Mouse (Mus musculus) splenic B cell, adult 2 months (primary cell): ENCODE results near the gene Tnfrsf11a.
"Not testable (repeated sequence)": the region's sequence is repeated elsewhere in the genome, so short reads cannot be mapped to it uniquely, and the experiment has no call there.

ENCODE experiments used
- DNase-seq: peaks from one replicate; pipeline ENCODE4 v3.0.0-alpha.2; 2011; ENCODE audit warnings: low read depth, low spot score
- H3K27me3 ChIP-seq: 2 replicates; pipeline ENCODE4 v1.6.1; 2012; ENCODE audit warnings: mild to moderate bottlenecking, low read length, moderate library complexity, mixed read lengths; ENCODE audit not compliant: control insufficient read depth, poor library complexity, insufficient read depth, severe bottlenecking
- H3K36me3 ChIP-seq: 2 replicates; pipeline ENCODE4 v1.6.1; 2012; ENCODE audit warnings: mild to moderate bottlenecking, low read length, moderate library complexity, mixed read lengths; ENCODE audit not compliant: control insufficient read depth, poor library complexity, insufficient read depth, severe bottlenecking

Gene Tnfrsf11a

DNA sequence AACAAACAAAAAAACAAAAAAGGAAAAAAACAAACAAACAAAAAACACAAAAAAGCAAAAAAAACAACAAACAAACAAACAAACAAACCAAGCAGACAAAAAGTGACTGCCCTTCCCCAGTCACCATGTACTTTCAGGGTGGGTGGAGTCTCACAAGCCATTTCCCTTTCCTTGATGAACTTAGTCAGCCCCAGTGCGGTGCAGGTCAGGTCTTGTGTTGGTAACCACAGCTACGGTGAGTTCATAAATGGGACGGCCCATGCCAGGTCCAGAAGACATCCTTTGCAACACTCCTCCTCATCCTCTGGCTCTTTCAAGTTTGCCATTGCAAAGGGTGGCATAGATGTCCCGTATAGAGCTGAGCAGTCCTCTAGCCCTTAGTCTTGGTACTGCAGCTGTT, 25.0 kb downstream of the Tnfrsf11a start:
- Histone ChIP-seq H3K27me3 (no peaks in the 10 kb centered on the region), H3K36me3 (no peaks in the 10 kb centered on the region)
- DNase-seq = no peak

DNA sequence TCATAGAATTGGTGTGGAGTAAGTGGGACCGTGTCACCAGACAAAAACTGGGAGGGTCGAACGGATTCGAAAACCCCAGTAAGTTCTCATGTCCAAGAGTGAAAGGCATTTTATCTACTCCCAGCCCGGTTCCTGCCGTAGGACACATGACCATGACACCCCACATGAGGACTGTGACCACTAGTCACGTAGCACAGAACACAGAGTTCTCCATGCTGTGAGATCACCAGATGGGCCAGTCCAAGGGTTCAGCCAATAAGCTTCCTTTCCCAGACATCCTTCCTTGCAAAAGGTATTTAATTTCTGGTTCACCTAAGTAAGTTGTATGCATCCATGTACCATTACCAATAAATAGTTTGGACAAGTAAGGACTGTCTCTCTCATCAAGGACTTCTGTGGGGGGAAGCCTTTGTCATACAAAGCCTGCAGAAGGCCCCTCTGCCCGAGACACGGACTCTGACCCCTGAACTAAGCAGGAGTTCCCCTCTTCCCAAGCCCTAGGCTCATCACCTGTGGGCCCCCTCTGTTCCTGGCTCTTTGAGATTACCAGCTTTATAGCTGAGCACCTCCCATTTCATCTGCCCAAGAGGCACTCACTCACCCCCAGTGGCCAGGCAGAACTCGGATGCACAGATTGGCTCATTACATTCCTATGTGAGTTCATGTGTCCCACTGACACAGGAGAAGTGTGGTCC, 26.7 kb downstream of the Tnfrsf11a start:
- Histone ChIP-seq H3K27me3 (no peaks in the 10 kb centered on the region), H3K36me3 (no peaks in the 10 kb centered on the region)
- no peak for DNase-seq

GRCm38 (mm10) chr1:105812027-105812426, 31.5 kb downstream of the Tnfrsf11a start:
- not testable (repeated sequence) for DNase-seq, H3K27me3 ChIP-seq, H3K36me3 ChIP-seq

GRCm38 (mm10) chr1:105812960-105813708, 32.6 kb downstream of the Tnfrsf11a start:
- Histone ChIP-seq H3K27me3 (no peaks in the 10 kb centered on the region), H3K36me3 (no peaks in the 10 kb centered on the region)
- DNase-seq = no peak

DNA sequence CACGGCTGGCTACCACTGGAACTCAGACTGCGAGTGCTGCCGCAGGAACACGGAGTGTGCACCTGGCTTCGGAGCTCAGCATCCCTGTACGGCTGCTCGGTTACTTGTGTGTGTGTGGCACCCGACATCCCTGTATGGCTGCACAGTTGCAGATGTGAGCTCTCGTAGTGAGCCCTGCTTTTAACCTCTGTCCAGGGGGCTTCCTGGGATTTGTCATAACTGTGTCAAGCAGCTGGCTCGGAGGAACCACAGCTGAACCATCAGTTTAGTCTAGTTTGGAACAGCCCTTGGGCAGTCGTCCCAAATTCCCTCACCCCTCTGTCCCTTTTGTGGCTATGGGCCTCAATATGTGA, 33.2 kb downstream of the Tnfrsf11a start:
- H3K27me3 ChIP-seq = no peaks in the 10 kb centered on the region
- DNase-seq = no peak
- no peaks in the 10 kb centered on the region for H3K36me3 ChIP-seq

DNA sequence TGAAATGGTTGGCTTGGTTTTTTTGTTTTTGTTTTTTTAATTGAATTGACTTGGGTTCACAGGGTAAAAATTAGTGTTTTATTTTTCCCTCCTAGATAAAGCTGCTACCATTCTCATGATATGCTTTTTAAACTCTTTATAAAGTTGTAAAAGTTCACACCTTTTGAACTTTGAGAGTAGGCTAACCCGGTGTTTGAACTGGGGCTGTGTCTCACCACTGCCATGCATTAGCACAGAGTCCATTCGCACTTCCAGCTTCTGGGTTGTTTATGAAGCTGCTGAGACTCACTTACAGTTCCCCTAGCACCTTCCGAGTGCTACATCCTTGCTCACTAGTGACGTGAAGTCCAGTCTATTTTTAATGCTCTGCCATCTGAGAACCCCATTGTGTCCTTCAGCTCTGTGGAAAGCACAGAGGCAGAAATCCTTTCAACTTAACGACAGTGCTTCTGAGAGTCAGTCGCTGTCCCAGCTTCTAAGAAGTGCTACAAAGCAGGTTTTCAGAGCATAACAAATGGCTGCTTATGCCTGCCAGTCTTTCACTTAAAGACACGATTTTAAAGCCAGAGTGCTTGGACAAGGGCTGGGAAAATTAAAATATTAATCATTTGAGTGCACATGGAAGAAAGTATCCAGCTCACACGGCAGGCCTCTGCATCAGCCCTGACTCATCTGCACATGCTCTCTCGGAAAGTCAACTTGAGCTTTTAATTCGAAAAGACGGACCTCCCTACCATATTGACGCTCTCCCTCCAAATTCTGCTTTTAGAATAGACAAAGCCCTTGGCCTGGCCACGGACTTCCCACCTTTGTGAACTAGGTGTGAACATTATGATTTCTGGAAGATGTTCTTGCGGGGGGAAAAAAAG, 34.1 kb downstream of the Tnfrsf11a start:
- Histone ChIP-seq H3K27me3 (no peaks in the 10 kb centered on the region), H3K36me3 (no peaks in the 10 kb centered on the region)
- no peak for DNase-seq

DNA sequence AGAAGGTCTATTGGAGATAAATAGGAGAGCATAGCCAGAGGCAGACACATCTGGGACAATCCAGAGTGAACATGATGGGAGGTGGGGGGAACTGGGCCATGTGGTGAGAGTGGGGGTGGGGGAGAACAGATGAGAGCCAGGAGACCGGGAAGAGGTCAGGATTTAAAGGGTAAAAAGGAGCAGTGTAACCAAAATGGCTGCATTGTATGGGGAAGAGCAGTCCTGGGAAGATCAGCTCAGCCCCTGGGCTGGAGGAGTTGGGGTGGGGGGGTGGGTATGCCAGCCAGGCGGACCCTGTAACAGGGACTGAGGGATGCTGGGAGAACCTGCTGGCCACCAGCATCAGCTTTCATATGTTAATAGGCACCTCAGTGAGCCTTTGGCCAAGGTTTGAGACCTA, 34.8 kb downstream of the Tnfrsf11a start:
- H3K36me3 ChIP-seq = no peaks in the 10 kb centered on the region
- H3K27me3 ChIP-seq = no peaks in the 10 kb centered on the region
- DNase-seq = no peak

GRCm38 (mm10) chr1:105815736-105816135, 35.2 kb downstream of the Tnfrsf11a start:
- Histone ChIP-seq H3K27me3 (no peaks in the 10 kb centered on the region), H3K36me3 (no peaks in the 10 kb centered on the region)
- no peak for DNase-seq

- no peak for DNase-seq
- Histone ChIP-seq H3K27me3 (no peaks in the 10 kb centered on the region), H3K36me3 (no peaks in the 10 kb centered on the region)
These were observed 38.5 kb downstream of the Tnfrsf11a start for GRCm38 (mm10) chr1:105819031-105819430.

GRCm38 (mm10) chr1:105819740-105820139, 39.2 kb downstream of the Tnfrsf11a start:
- no peaks in the 10 kb centered on the region for H3K36me3 ChIP-seq
- no peaks in the 10 kb centered on the region for H3K27me3 ChIP-seq
- no peak for DNase-seq

DNA sequence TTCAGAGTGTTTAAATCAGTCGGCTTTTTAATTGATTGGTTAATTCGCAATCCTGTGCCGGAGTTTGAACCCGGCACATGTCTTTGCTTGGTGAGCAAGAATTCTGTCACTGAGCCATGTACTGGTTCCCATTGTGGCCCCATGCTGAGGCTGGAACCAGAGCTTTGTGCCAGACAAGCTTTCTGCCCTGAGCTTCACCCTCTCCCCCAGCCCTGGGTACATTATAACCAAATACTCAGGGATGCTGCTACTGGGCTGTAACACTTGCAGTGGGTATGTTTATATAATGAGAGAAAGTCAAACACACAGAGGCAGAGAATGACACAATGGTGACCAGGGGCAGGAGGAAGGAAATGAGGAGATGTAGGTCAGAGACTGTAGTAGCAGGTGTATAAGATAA, 43.8 kb downstream of the Tnfrsf11a start:
- H3K36me3 ChIP-seq = no peaks in the 10 kb centered on the region
- DNase-seq = no peak
- no peaks in the 10 kb centered on the region for H3K27me3 ChIP-seq

DNA sequence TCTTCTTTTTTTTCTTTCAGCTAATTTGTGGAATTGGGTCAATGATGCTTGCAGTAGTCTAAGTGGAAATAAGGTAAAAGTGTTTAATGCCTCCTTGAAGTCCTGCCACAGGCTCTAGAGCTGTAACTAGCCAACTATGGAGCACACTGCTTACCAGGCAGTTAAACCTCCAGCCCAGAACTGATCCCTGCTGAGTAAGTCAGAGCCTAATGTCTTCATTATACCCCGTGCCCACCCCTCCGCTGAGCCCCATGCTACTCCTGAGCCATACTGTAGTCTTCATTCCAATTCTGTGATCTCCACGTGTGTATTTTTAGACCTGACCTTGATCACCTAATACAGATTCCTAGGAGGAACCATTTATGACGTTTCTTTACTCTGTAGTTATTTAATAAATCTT, 44.5 kb downstream of the Tnfrsf11a start:
- no peak for DNase-seq
- H3K36me3 ChIP-seq = no peaks in the 10 kb centered on the region

DNA sequence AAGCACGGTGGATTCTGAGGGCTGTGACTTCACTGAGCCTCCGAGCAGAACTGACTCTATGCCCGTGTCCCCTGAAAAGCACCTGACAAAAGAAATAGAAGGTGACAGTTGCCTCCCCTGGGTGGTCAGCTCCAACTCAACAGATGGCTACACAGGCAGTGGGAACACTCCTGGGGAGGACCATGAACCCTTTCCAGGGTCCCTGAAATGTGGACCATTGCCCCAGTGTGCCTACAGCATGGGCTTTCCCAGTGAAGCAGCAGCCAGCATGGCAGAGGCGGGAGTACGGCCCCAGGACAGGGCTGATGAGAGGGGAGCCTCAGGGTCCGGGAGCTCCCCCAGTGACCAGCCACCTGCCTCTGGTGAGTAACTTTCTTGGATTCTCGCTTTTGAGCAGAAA, 46.9 kb downstream of the Tnfrsf11a start:
- no peaks in the 10 kb centered on the region for H3K36me3 ChIP-seq
- no peak for DNase-seq
- no peaks in the 10 kb centered on the region for H3K27me3 ChIP-seq

More for the DNA sequence above, 44.5 kb downstream of the Tnfrsf11a start:
- H3K27me3 ChIP-seq = no peaks in the 10 kb centered on the region

DNA sequence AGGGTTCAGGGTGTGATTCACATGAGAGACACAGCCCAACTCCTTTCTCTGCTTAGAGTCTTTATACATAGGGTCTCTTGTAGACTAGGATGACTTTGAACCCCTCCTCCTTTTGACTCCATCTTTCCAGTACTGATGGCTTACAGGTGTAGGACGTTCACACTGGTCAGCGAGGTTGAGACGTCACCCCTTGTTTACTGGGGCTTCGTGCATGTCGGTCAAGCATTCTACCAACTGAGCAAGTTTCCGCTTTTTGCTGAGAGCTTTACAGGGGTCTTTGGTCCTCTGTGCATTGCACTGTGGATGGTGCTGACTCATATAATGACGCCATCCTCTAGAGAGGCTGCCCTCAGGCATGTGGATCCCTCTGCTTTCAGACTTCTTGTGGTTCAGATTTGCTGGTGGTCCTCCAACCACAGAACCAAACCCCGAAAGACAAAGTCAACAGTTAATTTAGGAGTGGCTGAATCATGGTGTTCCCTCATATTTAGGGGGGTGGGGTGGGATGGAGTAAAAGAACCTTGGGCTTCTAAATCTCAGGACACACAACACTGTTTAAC, 47.3 kb downstream of the Tnfrsf11a start:
- no peaks in the 10 kb centered on the region for H3K36me3 ChIP-seq
- no peaks in the 10 kb centered on the region for H3K27me3 ChIP-seq
- DNase-seq = no peak

GRCm38 (mm10) chr1:105829171-105829570, 48.7 kb downstream of the Tnfrsf11a start:
- H3K36me3 ChIP-seq = no peaks in the 10 kb centered on the region
- H3K27me3 ChIP-seq = no peaks in the 10 kb centered on the region
- no peak for DNase-seq
